Mouse (Mus musculus): ENCODE measurements around the gene Nmt1. TPM values are rescaled to one million over a fixed set of nuclear protein-coding genes. Genes with fewer than 3 reads are reported as not detected.
A peak's percentile ranks its signal among the peaks of the same experiment; 100 is the strongest.

Gene Nmt1
- polyA plus RNA-seq, 1 experiment from 2014 or later = 46.9 TPM

DNA sequence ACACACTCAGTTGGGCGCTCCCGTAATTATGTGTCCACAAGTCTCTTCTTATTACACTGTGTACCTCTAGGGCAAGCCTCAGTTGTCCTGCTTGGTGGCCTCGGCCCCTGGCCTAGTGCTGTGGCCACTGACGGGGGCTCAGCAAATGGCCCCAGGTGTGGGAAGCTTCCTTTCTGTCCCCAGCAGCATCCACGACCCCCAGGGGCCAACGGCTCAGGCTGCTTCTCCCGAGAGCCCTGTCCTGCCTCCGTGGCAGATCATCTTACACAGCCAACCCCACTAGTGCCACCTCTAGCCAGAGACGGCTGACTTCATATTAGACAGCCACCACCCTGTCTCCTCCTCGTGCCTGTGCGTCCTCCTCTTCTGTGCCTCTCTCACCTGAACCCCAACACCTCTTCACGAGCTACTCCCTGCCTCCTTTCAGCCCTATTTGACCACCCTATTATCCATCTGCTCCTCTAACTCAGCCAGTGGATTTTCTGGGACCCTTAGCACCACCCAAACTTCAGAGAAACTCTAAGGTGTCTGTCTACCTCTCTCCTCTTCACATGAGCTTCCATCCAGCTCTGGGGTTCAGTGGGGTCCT is 71.5 kb downstream of the Nmt1 start:
- H3K9ac ChIP-seq = no peak overlapping the region; the same call in 1 of the 2 replicates
- H3K36me3 ChIP-seq = no peaks in the 10 kb centered on the region
- H3K27ac ChIP-seq (ENCODE audit: poor library complexity, severe bottlenecking) = no peak overlapping the region
- no peak overlapping the region for H3K4me2 ChIP-seq
- no peaks in the 10 kb centered on the region for H3K9me3 ChIP-seq (replicated peaks)
- peaks cover 24% of the 10 kb centered on the region for H3K27me3 ChIP-seq (replicated peaks)
- no peak overlapping the region for H3K4me3 ChIP-seq
- no peak for ATAC-seq (ENCODE audit: insufficient number of reproducible peaks, low FRiP score)
- H3K4me1 ChIP-seq (replicated peaks) = peaks cover 67% of the 10 kb centered on the region
- 62% methylated on average over 12 of the region's 12 CpGs for WGBS

DNA sequence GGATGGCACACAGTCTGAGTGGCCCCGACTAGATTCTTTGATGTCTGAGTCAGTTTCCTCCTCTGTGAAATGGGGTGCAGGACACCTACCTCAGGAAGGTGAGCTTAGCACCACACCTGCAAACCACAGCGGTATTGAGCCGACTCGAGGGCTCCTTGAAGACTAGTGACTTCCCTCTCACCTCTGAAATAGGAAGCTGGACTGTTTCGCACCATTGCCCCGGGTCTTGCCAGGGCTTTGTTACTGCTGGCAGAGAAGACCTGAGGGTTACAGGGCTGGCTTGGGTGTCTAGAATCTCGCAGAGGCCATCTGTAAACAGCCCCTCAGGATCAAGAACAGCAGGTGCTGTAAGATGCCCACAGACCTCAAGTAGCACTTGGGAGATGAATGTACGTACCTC is 72.4 kb downstream of the Nmt1 start:
- no peaks in the 10 kb centered on the region for H3K9me3 ChIP-seq (replicated peaks)
- H3K9ac ChIP-seq = 0 out of 2 replicates have a peak overlapping the region, but pooled peaks have one; percentile 18
- no peaks in the 10 kb centered on the region for H3K36me3 ChIP-seq
- no peak overlapping the region for H3K4me3 ChIP-seq
- ATAC-seq (ENCODE audit: insufficient number of reproducible peaks, low FRiP score) = no peak
- no peak overlapping the region for H3K27ac ChIP-seq (ENCODE audit: poor library complexity, severe bottlenecking)
- WGBS = 67% methylated on average over 8 of the region's 8 CpGs
- H3K4me1 ChIP-seq (replicated peaks) = peaks cover 62% of the 10 kb centered on the region
- H3K4me2 ChIP-seq = peak overlapping the region; percentile 93
- H3K27me3 ChIP-seq (replicated peaks) = peaks cover 28% of the 10 kb centered on the region

DNA sequence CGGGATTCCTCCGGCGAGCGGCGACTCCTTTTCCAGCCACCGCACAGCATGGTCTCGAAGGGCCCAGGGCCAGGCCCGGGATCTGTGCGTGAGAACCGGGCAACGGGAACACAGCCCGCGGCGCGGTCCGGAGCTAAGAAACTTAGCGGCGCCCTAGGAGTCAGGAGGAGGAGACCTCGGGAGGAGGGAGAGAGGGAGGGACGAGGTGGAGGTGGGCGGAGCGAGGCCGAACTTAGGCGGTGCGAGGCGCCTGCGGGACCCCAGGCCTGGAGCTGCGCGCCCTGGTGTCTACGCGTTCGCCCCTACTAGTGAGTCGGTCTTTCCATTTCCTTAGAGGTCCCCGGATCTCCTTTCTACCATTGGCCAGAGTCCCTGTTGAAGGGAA is 73.5 kb downstream of the Nmt1 start, which contains the start of the genes Plcd3 and Acbd4:
TSS of gene Plcd3 (minus strand) at position 178 of the 385 bp plus-strand sequence.
TSS of gene Acbd4 (plus strand) at position 202 of the 385 bp plus-strand sequence.
- no peak within 1 kb of the TSS for H3K27ac ChIP-seq (ENCODE audit: poor library complexity, severe bottlenecking)
- peak within 1 kb of the TSS; percentile 67 for H3K4me3 ChIP-seq
- peak within 1 kb of the TSS; percentile 93 for H3K4me2 ChIP-seq
- ATAC-seq (ENCODE audit: insufficient number of reproducible peaks, low FRiP score) = peak; percentile 54
- peaks cover 28% of the 10 kb centered on the region for H3K27me3 ChIP-seq (replicated peaks)
- no peaks in the 10 kb centered on the region for H3K36me3 ChIP-seq
- H3K9ac ChIP-seq = peak within 1 kb of the TSS; percentile 71
- 0% methylated on average over 32 of the region's 34 CpGs for WGBS
- H3K4me1 ChIP-seq (replicated peaks) = peaks cover 52% of the 10 kb centered on the region
- no peaks in the 10 kb centered on the region for H3K9me3 ChIP-seq (replicated peaks)

DNA sequence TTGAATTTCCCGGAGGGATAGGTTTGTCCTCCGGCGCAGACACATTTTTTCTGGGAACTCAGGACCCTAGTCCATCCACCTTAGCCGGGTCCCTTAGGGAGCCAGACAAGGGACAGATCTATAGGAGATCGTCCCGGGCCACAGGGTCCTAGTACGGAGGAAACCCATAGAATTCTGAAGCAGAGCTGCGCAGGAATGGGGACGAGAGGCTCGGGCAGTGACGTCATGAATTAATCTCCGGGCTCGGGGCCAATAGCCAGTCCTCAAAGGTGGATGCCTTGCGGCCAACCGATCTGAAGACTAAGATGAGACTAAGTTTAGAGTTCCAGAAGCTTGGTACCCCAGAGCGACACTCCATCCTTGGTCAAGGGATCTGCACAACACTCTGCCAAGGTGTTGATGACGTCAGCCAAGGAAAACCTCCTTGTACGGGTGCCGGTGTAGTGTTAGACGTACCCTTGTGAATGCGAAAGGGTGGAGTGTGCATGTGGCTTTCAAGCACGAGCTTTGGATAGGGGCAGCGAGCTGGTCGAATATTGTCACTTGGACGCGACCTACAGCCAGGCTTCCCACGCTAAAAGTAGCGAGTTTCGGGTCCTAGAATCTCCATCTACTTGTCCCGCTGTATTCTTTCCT is 74.0 kb downstream of the Nmt1 start:
- Histone ChIP-seq H3K9ac (peak overlapping the region; percentile 71), H3K4me2 (peak overlapping the region; percentile 93), H3K9me3 (replicated peaks) (no peaks in the 10 kb centered on the region), H3K4me1 (replicated peaks) (peaks cover 47% of the 10 kb centered on the region), H3K36me3 (no peaks in the 10 kb centered on the region), H3K27ac (ENCODE audit: poor library complexity, severe bottlenecking) (no peak overlapping the region), H3K27me3 (replicated peaks) (peaks cover 28% of the 10 kb centered on the region), H3K4me3 (peak overlapping the region; percentile 67)
- WGBS = 2% methylated on average over 30 of the region's 30 CpGs
- 0 out of 2 replicates have a peak, but pooled peaks have one; percentile 13 for ATAC-seq (ENCODE audit: insufficient number of reproducible peaks, low FRiP score)

DNA sequence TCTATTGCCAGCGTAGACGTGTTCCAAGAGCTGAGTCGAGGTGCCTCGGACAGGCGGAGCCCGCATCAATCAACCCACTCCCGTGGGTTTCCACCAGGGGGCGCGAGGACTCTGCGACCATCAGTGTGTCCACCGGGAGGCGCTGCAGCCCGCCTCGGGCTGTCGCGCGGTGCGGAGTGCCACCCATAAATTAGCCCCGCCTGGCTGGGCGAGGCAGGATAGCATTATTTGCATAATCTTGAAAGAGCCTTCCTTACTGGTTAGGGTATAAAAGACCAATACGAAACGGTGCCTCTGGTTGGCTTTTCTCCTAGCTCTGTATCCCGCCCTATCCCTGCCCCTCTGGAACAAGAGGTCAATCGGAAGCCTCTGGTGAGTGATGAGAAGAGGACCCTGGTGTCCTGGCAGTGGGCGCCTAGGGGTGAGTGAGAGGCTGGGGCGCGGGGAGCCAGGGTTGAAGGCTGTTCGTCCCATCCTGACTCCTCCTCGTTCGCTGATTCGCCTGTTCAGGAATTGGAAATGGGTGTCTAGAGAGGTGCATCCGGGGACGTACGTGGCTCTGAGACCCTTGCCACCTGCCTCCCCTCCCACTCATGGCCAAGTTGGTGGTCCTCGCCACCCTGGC is 74.8 kb downstream of the Nmt1 start:
- peaks cover 39% of the 10 kb centered on the region for H3K4me1 ChIP-seq (replicated peaks)
- H3K4me3 ChIP-seq = peak overlapping the region; percentile 67
- ATAC-seq (ENCODE audit: insufficient number of reproducible peaks, low FRiP score) = peak; percentile 89
- peak overlapping the region; percentile 93 for H3K4me2 ChIP-seq
- 1% methylated on average over 35 of the region's 35 CpGs for WGBS
- peak overlapping the region; percentile 14; the same call in 1 of the 2 replicates for H3K27ac ChIP-seq (ENCODE audit: poor library complexity, severe bottlenecking)
- H3K36me3 ChIP-seq = no peaks in the 10 kb centered on the region
- no peaks in the 10 kb centered on the region for H3K9me3 ChIP-seq (replicated peaks)
- H3K27me3 ChIP-seq (replicated peaks) = peaks cover 28% of the 10 kb centered on the region
- peak overlapping the region; percentile 71 for H3K9ac ChIP-seq

DNA sequence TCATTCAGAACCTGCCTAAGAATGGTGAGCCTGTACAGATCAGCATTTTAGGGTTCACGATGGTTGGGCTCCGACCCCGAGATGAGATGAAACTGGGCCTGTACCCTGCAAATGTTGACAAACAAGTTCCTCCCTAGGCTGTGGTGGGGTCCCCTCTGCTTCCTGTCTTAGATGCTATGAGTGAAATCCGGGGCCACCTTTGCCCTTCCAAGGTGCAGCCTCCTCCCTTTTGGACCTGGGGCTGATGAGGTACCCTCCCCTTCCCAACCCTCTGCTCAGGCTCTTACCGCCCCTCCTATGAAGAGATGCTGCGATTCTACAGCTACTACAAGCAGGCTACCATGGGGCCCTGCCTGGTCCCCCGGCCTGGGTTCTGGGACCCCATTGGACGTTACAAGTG is 75.6 kb downstream of the Nmt1 start:
- Histone ChIP-seq H3K4me1 (replicated peaks) (peaks cover 32% of the 10 kb centered on the region), H3K27ac (ENCODE audit: poor library complexity, severe bottlenecking) (no peak overlapping the region), H3K9me3 (replicated peaks) (no peaks in the 10 kb centered on the region), H3K4me2 (peak overlapping the region; percentile 93), H3K9ac (peak overlapping the region; percentile 69; the same call in 1 of the 2 replicates), H3K27me3 (replicated peaks) (peaks cover 28% of the 10 kb centered on the region), H3K36me3 (no peaks in the 10 kb centered on the region), H3K4me3 (peak overlapping the region; percentile 67)
- ATAC-seq (ENCODE audit: insufficient number of reproducible peaks, low FRiP score) = no peak
- 58% methylated on average over 8 of the region's 8 CpGs for WGBS

DNA sequence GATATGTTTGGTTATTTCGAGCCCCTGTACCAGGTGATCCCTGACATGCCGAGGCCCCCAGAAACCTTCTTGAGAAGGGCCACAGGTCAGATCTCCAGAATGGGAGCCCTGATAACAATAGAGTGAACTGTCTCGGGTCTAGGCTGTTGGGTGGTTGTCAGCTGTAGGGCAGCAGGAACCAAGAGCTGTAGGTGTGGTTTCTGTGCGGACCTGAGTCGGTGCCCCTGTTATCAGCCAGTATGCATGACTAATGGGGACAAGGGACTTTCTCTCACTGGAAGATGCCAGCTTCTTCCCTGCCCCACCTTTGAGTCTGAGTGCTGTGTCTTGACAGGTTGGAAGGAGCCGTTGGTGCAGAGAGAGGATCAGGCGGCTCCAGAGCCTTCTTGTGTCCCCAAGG is 76.5 kb downstream of the Nmt1 start:
- H3K27me3 ChIP-seq (replicated peaks) = peaks cover 25% of the 10 kb centered on the region
- peak overlapping the region; percentile 93 for H3K4me2 ChIP-seq
- ATAC-seq (ENCODE audit: insufficient number of reproducible peaks, low FRiP score) = no peak
- no peak overlapping the region for H3K9ac ChIP-seq
- no peak overlapping the region for H3K4me3 ChIP-seq
- H3K36me3 ChIP-seq = no peaks in the 10 kb centered on the region
- peaks cover 23% of the 10 kb centered on the region for H3K4me1 ChIP-seq (replicated peaks)
- H3K9me3 ChIP-seq (replicated peaks) = no peaks in the 10 kb centered on the region
- WGBS = 65% methylated on average over 7 of the region's 7 CpGs
- H3K27ac ChIP-seq (ENCODE audit: poor library complexity, severe bottlenecking) = no peak overlapping the region

DNA sequence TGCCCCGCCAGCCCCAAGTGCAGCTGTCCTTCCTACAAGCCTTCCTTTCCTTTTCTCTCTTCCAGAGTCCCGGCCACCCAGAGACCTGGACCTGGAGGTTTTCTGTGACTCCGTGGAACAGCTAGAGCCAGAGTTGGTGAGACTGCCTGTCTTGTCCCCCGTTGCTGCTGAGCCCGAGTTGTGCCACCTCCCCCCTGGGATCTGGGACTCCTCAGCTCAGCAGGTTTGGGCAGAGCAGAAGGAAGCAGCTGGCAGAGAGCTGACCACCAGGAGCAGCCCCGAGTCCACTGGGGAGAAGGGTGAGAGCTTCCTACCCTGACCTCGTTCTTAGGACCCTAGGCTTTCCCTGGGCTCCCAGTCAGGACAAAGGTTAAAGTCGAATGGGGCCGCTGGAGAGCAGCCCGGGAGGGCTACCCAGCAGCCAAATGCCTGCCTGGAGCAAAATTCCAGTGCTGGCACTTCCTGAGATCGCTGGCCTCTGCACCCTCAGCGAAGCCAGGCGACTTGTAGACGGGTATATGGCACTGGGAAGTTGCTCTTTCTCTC is 77.3 kb downstream of the Nmt1 start:
- H3K4me3 ChIP-seq = no peak overlapping the region
- peaks cover 17% of the 10 kb centered on the region for H3K27me3 ChIP-seq (replicated peaks)
- no peaks in the 10 kb centered on the region for H3K36me3 ChIP-seq
- no peaks in the 10 kb centered on the region for H3K9me3 ChIP-seq (replicated peaks)
- H3K4me2 ChIP-seq = 0 out of 2 replicates have a peak overlapping the region, but pooled peaks have one; percentile 93
- 55% methylated on average over 14 of the region's 14 CpGs for WGBS
- H3K27ac ChIP-seq (ENCODE audit: poor library complexity, severe bottlenecking) = no peak overlapping the region
- peaks cover 19% of the 10 kb centered on the region for H3K4me1 ChIP-seq (replicated peaks)
- ATAC-seq (ENCODE audit: insufficient number of reproducible peaks, low FRiP score) = no peak
- no peak overlapping the region for H3K9ac ChIP-seq

DNA sequence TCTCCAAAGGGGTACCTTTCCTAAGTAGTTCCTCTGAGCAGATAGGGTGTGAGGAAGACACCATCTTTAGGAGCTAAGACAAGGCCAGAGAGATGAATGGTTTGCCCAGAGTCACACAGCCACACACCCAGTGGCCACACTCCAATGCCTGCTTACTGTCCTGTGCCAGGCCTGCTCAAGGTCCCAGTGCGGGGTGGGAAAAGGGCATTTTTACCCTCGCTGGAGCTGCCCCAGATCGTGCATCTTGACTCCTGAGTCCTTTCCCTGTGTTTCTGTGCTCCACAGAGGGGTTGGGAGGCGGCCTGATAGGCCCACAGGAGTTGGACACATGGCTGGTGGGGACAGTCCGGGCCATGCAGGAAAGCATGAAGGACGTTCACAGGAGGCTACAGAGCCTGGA is 77.8 kb downstream of the Nmt1 start:
- Histone ChIP-seq H3K4me3 (no peak overlapping the region), H3K9ac (no peak overlapping the region), H3K9me3 (replicated peaks) (no peaks in the 10 kb centered on the region), H3K4me1 (replicated peaks) (peaks cover 19% of the 10 kb centered on the region), H3K27ac (ENCODE audit: poor library complexity, severe bottlenecking) (no peak overlapping the region), H3K4me2 (no peak overlapping the region), H3K36me3 (no peaks in the 10 kb centered on the region), H3K27me3 (replicated peaks) (peaks cover 14% of the 10 kb centered on the region)
- no peak for ATAC-seq (ENCODE audit: insufficient number of reproducible peaks, low FRiP score)
- WGBS = 79% methylated on average over 6 of the region's 6 CpGs

DNA sequence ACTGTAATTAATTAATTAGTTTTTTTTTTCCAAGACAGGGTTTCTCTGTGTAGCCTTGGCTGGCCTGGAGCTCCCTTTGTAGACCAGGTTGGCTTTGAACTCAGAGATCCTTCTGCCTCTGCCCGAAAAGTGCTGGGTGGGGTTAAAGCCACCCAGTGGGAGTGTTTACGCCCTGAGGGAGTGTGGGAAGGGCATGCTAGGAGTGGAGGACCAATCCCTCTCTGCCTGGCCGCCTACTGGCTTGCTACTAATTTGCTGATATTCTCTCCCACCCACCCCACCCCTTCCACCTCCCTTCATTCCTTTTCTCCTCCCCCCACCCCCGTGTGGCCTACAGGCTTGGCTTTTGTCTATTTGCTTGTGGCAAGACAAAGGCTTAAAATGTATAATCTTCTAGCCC is 78.4 kb downstream of the Nmt1 start:
- Histone ChIP-seq H3K36me3 (no peaks in the 10 kb centered on the region), H3K4me3 (no peak overlapping the region), H3K9ac (no peak overlapping the region), H3K4me1 (replicated peaks) (peaks cover 19% of the 10 kb centered on the region), H3K27ac (ENCODE audit: poor library complexity, severe bottlenecking) (no peak overlapping the region), H3K27me3 (replicated peaks) (peaks cover 14% of the 10 kb centered on the region), H3K4me2 (no peak overlapping the region), H3K9me3 (replicated peaks) (no peaks in the 10 kb centered on the region)
- 64% methylated on average over 4 of the region's 4 CpGs for WGBS
- no peak for ATAC-seq (ENCODE audit: insufficient number of reproducible peaks, low FRiP score)

DNA sequence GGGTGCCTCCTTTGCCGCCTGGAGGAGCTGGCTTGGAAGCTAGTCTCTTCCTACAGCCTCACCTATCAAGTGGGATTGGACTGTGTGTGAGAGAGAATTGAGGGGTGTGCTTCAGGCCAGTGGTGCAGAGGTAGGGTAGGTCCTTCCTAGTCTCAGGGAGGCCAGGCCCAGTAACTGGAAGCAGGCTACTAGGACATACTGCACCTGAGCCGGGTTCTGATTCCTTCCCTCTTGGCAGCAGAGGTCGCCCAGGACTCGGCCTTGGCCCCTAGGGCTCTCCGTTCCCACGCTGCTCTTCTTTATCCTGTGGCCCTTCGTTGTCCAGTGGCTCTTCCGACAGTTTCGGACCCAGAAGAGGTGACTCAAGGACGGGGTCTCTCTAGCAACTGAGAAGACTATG is 83.3 kb downstream of the Nmt1 start:
- H3K27ac ChIP-seq (ENCODE audit: poor library complexity, severe bottlenecking) = no peak overlapping the region
- H3K9ac ChIP-seq = peak overlapping the region; percentile 60
- H3K27me3 ChIP-seq (replicated peaks) = no peaks in the 10 kb centered on the region
- no peak for ATAC-seq (ENCODE audit: insufficient number of reproducible peaks, low FRiP score)
- H3K9me3 ChIP-seq (replicated peaks) = no peaks in the 10 kb centered on the region
- 17% methylated on average over 10 of the region's 10 CpGs for WGBS
- peak overlapping the region; percentile 39 for H3K4me3 ChIP-seq
- H3K36me3 ChIP-seq = no peaks in the 10 kb centered on the region
- peak overlapping the region; percentile 80 for H3K4me2 ChIP-seq
- peaks cover 19% of the 10 kb centered on the region for H3K4me1 ChIP-seq (replicated peaks)

Measured in heart, embryonic 12.5 days (tissue).